Mouse (Mus musculus) midbrain, postnatal 0 days (tissue): ENCODE results near the gene Psg22. TPM values are rescaled to one million over a fixed set of nuclear protein-coding genes. Genes with fewer than 3 reads are reported as not detected.
A peak's percentile ranks its signal among the peaks of the same experiment; 100 is the strongest.
"Not testable (repeated sequence)": the region's sequence is repeated elsewhere in the genome, so short reads cannot be mapped to it uniquely, and the experiment has no call there.

Experiments
- ATAC-seq: fragments of 200-750 bp; cut with Nextera tagmentation; 2 replicates; pipeline ENCODE4 v1.8.0; 2017; ENCODE audit warnings: moderate number of reproducible peaks, mild to moderate bottlenecking, moderate TSS enrichment, moderate library complexity; ENCODE audit not compliant: low FRiP score
- DNase-seq: peaks from one replicate; pipeline ENCODE4 v3.0.0-alpha.2; 2015; ENCODE audit warnings: low spot score
- H3K27ac ChIP-seq: fragments of 300-500 bp; sonication (generic); 2 replicates; pipeline ENCODE4 v1.5.1; 2014; ENCODE audit warnings: low read depth, mild to moderate bottlenecking, low read length, mixed read lengths
- H3K27me3 ChIP-seq: fragments of 300-500 bp; sonication (generic); 2 replicates; pipeline ENCODE4 v1.6.1; 2014; ENCODE audit warnings: low read length, control low read depth, mixed read lengths; ENCODE audit not compliant: insufficient read depth
- H3K36me3 ChIP-seq: fragments of 300-500 bp; sonication (generic); 2 replicates; pipeline ENCODE4 v1.6.1; 2014; ENCODE audit warnings: low read length, control low read depth, mixed read lengths; ENCODE audit not compliant: insufficient read depth
- H3K4me1 ChIP-seq: fragments of 300-500 bp; sonication (generic); 2 replicates; pipeline ENCODE4 v1.6.1; 2014; ENCODE audit warnings: mild to moderate bottlenecking, control low read depth, antibody characterized with exemption, low read length, mixed read lengths; ENCODE audit not compliant: insufficient read depth
- H3K4me2 ChIP-seq: fragments of 300-500 bp; sonication (generic); 2 replicates; pipeline ENCODE4 v1.6.1; 2014; ENCODE audit warnings: low read depth, mild to moderate bottlenecking, low read length, mixed read lengths; ENCODE audit not compliant: poor library complexity, severe bottlenecking
- H3K4me3 ChIP-seq: fragments of 300-500 bp; sonication (generic); 2 replicates; pipeline ENCODE4 v1.5.1; 2014; ENCODE audit warnings: low read depth, mild to moderate bottlenecking, low read length, moderate library complexity
- H3K9ac ChIP-seq: fragments of 300-500 bp; sonication (generic); replicated peaks from 2 replicates; pipeline ENCODE4 v1.6.1; 2014; ENCODE audit warnings: mild to moderate bottlenecking, low read length, moderate library complexity, mixed read lengths; ENCODE audit not compliant: poor library complexity, severe bottlenecking
- H3K9me3 ChIP-seq: fragments of 300-500 bp; sonication (generic); 2 replicates; pipeline ENCODE4 v1.6.1; 2016; ENCODE audit warnings: low read length, control low read depth
- CTCF ChIP-seq: IDR thresholded peaks from 2 replicates; pipeline ENCODE4 v1.5.1; 2016; ENCODE audit warnings: antibody characterized with exemption, mild to moderate bottlenecking
- WGBS: fragments of 180-500 bp; shearing (Covaris S2); extraction: QIAGEN DNeasy Blood & Tissue Kit; methylation state at CpG from one replicate; pipeline ENCODE4 v1.1.7; 2014; 5-methylcytosine and 5-hydroxymethylcytosine counted together
- polyA plus RNA-seq: library from polyadenylated mRNA; unstranded; fragments of >200 nt; fragmentation: Nextera tagmentation; extraction: Ambion mirVana; gene quantifications from 2 replicates; pipeline ENCODE4 v1.2.1, GENCODE M21; 2015
- total RNA-seq: library from RNA; depleted of rRNA; stranded (reverse); fragments of >200 nt; gene quantifications from 2 replicates; pipeline ENCODE4 v1.2.3, GENCODE M21; 2014; rRNA removed

Gene Psg22
- total RNA-seq = not detected in 2 replicates
- polyA plus RNA-seq = not detected in 2 replicates

GRCm38 (mm10) chr7:18717790-18718189, at the start of gene Psg22:
TSS of gene Psg22 (plus strand) at chr7:18718090.
- no peak for TF ChIP-seq CTCF
- WGBS = 37% methylated on average over 2 of the region's 2 CpGs
- H3K27me3 ChIP-seq = no peaks in the 10 kb centered on the region
- no peak within 1 kb of the TSS for H3K4me2 ChIP-seq
- DNase-seq = no peak
- H3K9me3 ChIP-seq = no peaks in the 10 kb centered on the region
- no peaks in the 10 kb centered on the region for H3K36me3 ChIP-seq
- H3K4me3 ChIP-seq = no peak within 1 kb of the TSS
- H3K27ac ChIP-seq = no peak within 1 kb of the TSS
- no peak within 1 kb of the TSS for H3K9ac ChIP-seq
- no peaks in the 10 kb centered on the region for H3K4me1 ChIP-seq
- no peak for ATAC-seq

DNA sequence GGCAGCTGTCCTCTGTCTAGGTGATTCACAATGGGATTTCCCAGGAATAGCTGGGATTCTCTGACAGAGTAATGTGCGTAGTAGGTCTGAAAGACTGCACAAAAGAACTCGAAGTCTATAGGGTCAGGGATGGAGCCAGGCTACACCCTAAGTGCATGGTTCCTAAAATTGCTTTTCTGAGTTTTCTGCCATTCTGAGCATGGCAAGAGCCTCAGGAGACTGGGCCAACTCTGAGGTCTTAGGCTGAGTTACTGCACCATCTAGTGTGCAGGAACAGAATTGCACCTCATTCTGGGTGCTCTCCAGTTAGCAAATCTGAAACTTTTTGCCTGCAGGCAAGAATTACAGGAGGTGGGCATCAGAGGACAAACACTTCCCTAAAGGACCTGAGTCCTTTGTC, 38.1 kb upstream of the Psg22 start:
- H3K36me3 ChIP-seq = no peaks in the 10 kb centered on the region
- no peak overlapping the region for H3K27ac ChIP-seq
- H3K4me1 ChIP-seq = no peaks in the 10 kb centered on the region
- peak; percentile 82 for TF ChIP-seq CTCF
- H3K27me3 ChIP-seq = no peaks in the 10 kb centered on the region
- no peak overlapping the region for H3K4me2 ChIP-seq
- H3K9me3 ChIP-seq = no peaks in the 10 kb centered on the region
- H3K4me3 ChIP-seq = no peak overlapping the region
- peak; percentile 70 for DNase-seq
- no peak overlapping the region for H3K9ac ChIP-seq
- WGBS = 50% methylated on average over 2 of the region's 2 CpGs
- peak; percentile 49; the same call in 1 of the 2 replicates for ATAC-seq

- no peak overlapping the region for H3K9ac ChIP-seq
- H3K36me3 ChIP-seq = no peaks in the 10 kb centered on the region
- no peak for TF ChIP-seq CTCF
- H3K9me3 ChIP-seq = no peaks in the 10 kb centered on the region
- no peak overlapping the region for H3K4me3 ChIP-seq
- no peaks in the 10 kb centered on the region for H3K4me1 ChIP-seq
- DNase-seq (no peak), ATAC-seq (no peak)
- H3K4me2 ChIP-seq = no peak overlapping the region
- no peaks in the 10 kb centered on the region for H3K27me3 ChIP-seq
- no peak overlapping the region for H3K27ac ChIP-seq
Observed at GRCm38 (mm10) chr7:18685586-18685985, 32.3 kb upstream of the Psg22 start.

- Histone ChIP-seq H3K36me3 (no peaks in the 10 kb centered on the region), H3K4me3 (no peak within 1 kb of the TSS), H3K9me3 (no peaks in the 10 kb centered on the region), H3K27me3 (no peaks in the 10 kb centered on the region), H3K27ac (no peak within 1 kb of the TSS), H3K4me1 (no peaks in the 10 kb centered on the region), H3K9ac (no peak within 1 kb of the TSS), H3K4me2 (no peak within 1 kb of the TSS)
- 63% methylated on average over 2 of the region's 2 CpGs for WGBS
- no peak for ATAC-seq
- TF ChIP-seq CTCF = no peak
- DNase-seq = no peak
Observed at GRCm38 (mm10) chr7:18686085-18686484, 31.8 kb upstream of the Psg22 start, which contains the start of gene Psg20. TSS of gene Psg20 (minus strand) at chr7:18686185.

- peak; percentile 64 for TF ChIP-seq CTCF
- not testable (repeated sequence) for H3K4me2 ChIP-seq, H3K27ac ChIP-seq, H3K36me3 ChIP-seq, H3K27me3 ChIP-seq, H3K9me3 ChIP-seq, H3K9ac ChIP-seq, H3K4me1 ChIP-seq, DNase-seq, H3K4me3 ChIP-seq
- 73% methylated on average over 4 of the region's 4 CpGs for WGBS
- ATAC-seq = peak; percentile 49; the same call in 1 of the 2 replicates
Observed at GRCm38 (mm10) chr7:18710331-18710730, 7.6 kb upstream of the Psg22 start.

GRCm38 (mm10) chr7:18710846-18711245, 7.0 kb upstream of the Psg22 start:
- Histone ChIP-seq H3K4me1 (no peaks in the 10 kb centered on the region), H3K9ac (no peak overlapping the region), H3K4me3 (no peak overlapping the region), H3K27me3 (no peaks in the 10 kb centered on the region), H3K4me2 (no peak overlapping the region), H3K36me3 (no peaks in the 10 kb centered on the region), H3K9me3 (no peaks in the 10 kb centered on the region), H3K27ac (no peak overlapping the region)
- TF ChIP-seq CTCF = no peak
- DNase-seq (no peak), ATAC-seq (no peak)
- 74% methylated on average over 1 of the region's 1 CpGs for WGBS
